Mouse (Mus musculus) liver, adult (tissue): ENCODE data around the gene Pigk.

Experiments
- GATA4 ChIP-seq: IDR thresholded peaks from 2 replicates; pipeline ENCODE4 v1.6.1; 2014; ENCODE audit warnings: mild to moderate bottlenecking, low read length; ENCODE audit not compliant: insufficient replicate concordance

The Pigk gene

GRCm38 (mm10) chr3:152755515-152755914 is 41.6 kb downstream of the Pigk start:
- no peak for TF ChIP-seq GATA4

DNA sequence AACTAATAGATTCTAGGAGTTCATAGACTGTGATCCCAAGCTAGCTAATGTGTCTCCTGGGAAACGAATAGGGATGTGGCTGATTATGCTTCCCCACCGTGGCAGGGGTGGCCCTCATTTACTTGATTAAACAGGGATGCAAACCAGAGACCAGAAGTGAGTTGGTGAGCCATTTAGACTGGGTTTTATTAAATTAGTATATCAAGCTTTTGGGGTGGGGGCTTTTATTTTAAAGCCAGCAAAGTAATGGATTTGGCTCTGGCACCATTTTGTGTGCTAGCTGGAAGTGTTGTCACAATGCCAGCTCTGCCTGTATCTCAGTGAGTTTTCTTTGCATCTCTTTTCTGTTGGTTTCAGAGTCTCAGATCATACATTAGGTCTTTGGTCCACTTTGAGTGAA is 43.0 kb downstream of the Pigk start:
- TF ChIP-seq GATA4, result no peak

DNA sequence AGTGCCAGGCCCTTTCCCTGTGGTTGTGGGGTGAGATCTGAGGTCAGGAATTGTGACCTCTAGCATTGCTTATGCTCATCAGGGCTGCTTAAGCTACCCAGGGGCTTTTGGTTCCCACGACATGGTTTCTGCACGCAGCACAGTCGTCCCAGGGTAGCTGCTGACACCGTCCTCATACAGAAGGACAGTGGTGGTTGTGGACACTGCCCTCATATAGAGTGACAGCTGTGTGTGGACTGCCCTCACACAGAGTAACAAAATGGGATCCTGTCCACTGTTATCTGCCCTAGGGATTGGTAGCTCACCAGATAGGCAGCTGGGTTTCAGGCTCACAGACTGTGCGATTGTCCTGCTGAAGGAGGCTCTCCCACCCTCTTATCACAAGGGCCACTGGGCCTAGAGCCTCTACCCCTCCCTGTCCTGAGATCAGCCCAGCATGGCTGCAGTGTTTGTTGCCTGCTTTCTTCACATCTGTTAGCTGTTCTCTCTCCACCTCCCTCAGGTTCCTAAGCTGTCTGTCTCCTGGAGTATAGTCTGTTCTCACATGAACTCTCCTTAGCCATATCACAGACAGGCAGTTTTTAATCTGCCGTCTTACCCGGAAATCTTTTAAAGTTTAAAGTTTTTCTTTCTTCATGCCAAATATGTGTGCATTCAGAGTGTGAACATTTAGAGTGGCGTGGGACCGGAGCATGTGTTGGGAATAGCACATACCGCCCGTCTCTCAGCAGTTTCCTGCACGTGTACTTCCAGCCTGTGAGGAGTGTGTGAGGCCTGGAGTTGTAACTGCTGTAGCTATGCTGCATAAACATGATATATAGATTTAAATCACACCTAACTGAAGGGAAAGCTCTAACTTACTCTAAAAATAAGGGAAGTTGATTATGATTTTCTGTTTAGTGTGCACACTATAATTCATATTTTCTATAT is 43.8 kb downstream of the Pigk start:
- no peak for TF ChIP-seq GATA4

DNA sequence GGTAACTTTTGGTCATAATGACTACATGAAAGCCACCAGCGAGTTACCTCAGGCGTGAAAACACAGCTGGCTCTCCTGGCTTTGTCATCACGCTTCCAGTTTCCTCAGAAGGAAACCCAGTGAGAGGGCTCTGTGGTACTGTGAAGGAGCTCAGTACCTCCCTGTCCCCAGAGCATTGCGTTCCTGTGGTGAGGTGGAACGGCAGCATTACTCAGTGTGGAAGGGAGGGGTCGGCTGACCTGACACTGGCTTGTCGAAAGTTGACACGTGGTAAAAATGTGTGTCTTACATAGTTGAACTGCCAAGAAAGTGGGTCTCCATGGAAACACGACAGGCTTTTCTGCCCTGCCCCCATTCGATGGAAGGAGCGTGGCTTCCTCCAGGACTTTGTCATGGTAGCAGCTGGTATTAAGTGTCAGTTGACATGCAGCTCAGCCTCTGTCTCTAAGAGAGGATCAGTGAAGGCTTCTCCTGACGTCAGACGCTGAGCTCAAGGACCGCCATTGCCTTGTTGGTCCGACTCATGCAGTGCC is 44.7 kb downstream of the Pigk start:
- no peak for TF ChIP-seq GATA4

DNA sequence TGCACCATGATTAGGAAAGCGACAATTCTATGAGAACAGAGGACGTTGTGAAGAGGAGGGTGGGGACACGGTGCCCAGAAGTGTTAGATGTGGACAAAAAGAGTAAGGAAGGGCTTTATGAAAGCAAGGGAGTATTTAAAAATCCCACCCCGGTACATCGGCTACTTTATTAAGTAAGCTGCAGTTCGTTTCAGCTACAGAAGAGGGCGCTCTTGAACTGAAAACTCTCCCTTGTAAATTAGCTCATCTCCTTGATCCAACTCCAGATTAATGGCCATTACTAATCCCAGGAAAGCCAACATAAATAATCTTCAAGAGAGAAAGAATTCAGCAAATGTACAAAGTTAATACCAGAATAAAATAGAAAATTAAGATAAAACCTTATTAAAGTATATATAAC is 47.2 kb downstream of the Pigk start:
- no peak for TF ChIP-seq GATA4

GRCm38 (mm10) chr3:152761661-152762060 is 47.8 kb downstream of the Pigk start:
- TF ChIP-seq GATA4, result no peak

GRCm38 (mm10) chr3:152762302-152762701 is 48.4 kb downstream of the Pigk start:
- TF ChIP-seq GATA4, result no peak

DNA sequence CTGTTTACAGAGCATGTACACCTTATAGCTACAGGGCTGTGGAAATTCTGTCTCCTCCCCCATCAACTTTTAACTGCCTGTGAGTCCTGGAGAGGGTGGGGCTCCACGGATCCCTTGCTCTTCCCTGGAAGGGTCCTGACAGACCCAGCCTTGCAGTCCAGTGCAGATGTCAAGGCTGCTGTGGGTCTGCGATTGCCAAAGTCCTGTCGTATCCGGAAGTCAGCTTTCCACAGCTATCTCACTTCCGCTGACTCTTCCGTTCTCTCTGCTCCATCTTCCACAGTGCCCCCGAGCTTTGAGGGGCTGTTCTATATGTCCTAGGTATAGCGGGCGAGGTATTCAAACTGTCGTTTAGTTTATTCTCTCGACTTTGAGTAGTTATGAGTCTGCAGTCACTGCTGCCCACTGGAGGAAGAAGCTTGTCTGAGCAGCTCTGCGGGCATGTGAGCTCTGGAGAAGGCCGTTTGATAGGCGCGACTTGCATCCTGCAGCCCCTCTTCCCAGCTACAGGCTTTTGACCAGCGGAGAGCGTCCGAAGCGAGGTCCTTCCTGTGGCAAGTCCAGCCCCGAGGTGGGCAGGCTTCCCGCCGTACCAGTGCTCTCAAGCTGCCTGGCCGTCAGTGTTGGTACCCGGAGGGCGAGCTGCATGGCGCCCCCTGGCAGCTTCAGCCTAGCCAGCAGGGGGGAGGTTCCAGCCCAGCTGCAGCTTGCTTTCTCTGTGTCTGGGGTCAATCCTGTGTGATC is 49.4 kb downstream of the Pigk start:
- peak; percentile 47; the same call in 1 of the 2 replicates for TF ChIP-seq GATA4

GRCm38 (mm10) chr3:152764516-152765312 is 50.8 kb downstream of the Pigk start:
- no peak for TF ChIP-seq GATA4

DNA sequence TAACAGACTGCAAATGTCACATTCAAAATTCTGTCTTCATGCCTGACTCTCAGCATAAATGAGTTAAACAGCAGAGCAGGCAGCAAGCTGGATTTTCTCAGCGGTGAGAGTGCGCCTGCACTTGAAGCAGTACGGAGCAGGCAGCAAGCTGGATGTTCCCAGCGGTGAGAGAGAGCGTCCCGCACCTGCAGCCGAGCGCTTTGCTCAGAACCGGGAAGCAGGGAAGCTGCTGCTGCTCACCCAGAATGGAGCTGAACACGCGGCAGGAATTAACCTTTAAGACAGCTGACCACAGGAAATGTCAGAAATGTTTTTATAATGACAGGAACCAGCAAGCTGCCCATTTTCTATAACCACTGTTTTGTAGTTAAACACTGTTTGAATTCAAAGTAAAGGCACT is 53.6 kb downstream of the Pigk start:
- TF ChIP-seq GATA4, result no peak

- TF ChIP-seq GATA4, result no peak
These were observed 56.2 kb downstream of the Pigk start for GRCm38 (mm10) chr3:152770056-152770455.

DNA sequence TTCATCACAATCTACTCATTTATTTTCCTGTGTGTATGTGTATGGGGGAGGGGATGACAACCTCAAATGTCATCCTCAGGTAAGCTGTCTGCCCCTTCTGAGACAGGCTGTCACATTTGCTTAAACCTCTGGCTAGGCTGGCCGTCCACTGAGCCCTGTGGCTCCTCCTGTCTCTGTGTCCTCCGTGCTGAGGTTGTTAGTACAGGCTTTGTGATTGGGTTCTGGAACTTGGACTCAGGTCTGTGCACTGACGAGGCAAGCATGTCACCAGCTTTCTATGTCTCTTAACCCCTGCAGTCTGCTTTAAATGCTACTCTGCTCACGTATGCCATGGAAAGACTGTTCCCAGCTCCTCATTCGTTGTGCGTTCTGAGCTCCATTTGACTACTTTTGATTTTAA is 62.5 kb downstream of the Pigk start:
- TF ChIP-seq GATA4, result no peak

GRCm38 (mm10) chr3:152776872-152777540 is 63.1 kb downstream of the Pigk start:
- no peak for TF ChIP-seq GATA4

DNA sequence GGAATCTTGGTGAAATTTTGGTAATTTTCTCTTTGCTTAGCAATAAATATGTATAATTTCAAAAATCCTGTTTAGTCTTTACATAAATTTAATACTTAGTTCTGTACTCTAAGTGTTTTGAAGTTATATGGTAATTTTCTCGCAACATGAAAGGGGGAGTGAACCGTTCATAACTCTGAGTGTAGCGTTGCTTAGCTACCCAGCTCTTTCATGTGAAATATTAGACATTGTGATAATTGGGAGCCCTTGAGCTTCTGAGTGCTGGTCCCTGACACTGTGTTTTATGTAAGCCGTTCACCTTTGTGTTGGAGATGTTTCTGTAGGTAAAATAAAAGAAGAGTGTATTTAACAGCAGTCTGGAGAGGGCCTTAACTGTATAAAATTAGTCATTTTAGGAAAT is 65.9 kb downstream of the Pigk start:
- TF ChIP-seq GATA4, result no peak

GRCm38 (mm10) chr3:152783792-152784191 is 69.9 kb downstream of the Pigk start:
- no peak for TF ChIP-seq GATA4

DNA sequence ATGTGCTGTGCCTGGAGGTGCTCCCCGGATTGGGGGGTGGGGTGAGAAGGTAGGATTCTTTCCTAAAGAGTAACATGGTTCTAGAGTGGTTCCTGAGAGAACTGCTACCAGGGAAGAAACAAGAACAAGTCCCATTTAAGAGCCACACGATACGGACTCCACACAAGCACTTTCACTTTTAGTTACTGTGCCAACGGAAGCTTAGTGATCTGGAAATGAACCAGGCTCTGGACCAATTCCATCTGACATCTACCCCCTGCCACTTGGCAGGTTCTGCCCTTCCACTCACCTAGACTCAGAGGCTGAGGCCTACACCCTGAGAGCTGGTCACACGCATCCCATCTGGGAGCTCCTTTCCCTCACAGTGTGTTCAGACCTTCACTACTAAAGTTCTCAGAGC is 78.7 kb downstream of the Pigk start:
- no peak for TF ChIP-seq GATA4
